Mouse (Mus musculus) myocyte (in vitro differentiated cells): ENCODE results near the gene Dcdc2a. TPM values are rescaled to one million over a fixed set of nuclear protein-coding genes. Genes with fewer than 3 reads are reported as not detected.

Experiments
- H3K27me3 ChIP-seq: one replicate; pipeline ENCODE4 v1.6.1; 2011; ENCODE audit not compliant: control insufficient read depth, insufficient read depth, insufficient read length
- H3K36me3 ChIP-seq: one replicate; pipeline ENCODE4 v1.6.1; 2011; ENCODE audit not compliant: control insufficient read depth, insufficient read depth
- H3K4me2 ChIP-seq: one replicate; pipeline ENCODE4 v1.6.1; 2011; ENCODE audit warnings: low read depth, control low read depth
- H3K4me3 ChIP-seq: one replicate; pipeline ENCODE4 v1.5.1; 2011; ENCODE audit warnings: mild to moderate bottlenecking, control low read depth, moderate library complexity
- H3K79me2 ChIP-seq: one replicate; pipeline ENCODE4 v1.6.1; 2011; ENCODE audit not compliant: control insufficient read depth, insufficient read depth
- H3ac ChIP-seq: one replicate; pipeline ENCODE4 v1.6.1; 2011; ENCODE audit not compliant: control insufficient read depth, insufficient read length
- CEBPB ChIP-seq: IDR thresholded peaks from 2 replicates; pipeline ENCODE4 v1.6.1; 2011; ENCODE audit warnings: mild to moderate bottlenecking, moderate library complexity; ENCODE audit not compliant: poor library complexity, insufficient read depth, severe bottlenecking
- E2F4 ChIP-seq: IDR thresholded peaks from one replicate; pipeline ENCODE4 v1.6.1; 2011; ENCODE audit warnings: mild to moderate bottlenecking, control low read depth, moderate library complexity; ENCODE audit not compliant: insufficient read depth
- MAX ChIP-seq: IDR thresholded peaks from one replicate; pipeline ENCODE4 v1.6.1; 2011; ENCODE audit warnings: low read depth, mild to moderate bottlenecking, control low read depth
- MYOD1 ChIP-seq, 3 experiments: IDR thresholded peaks; one replicate each; pipeline ENCODE4 v1.6.1; 2011; ENCODE audit warnings: control low read depth in 2 of 3, low read depth in 2 of 3, mild to moderate bottlenecking in 2 of 3, moderate library complexity in 1 of 3; ENCODE audit not compliant: insufficient read length in 2 of 3, control insufficient read depth in 1 of 3
- MYOG ChIP-seq, 3 experiments: IDR thresholded peaks; one replicate each; pipeline ENCODE4 v1.6.1; 2011; ENCODE audit warnings: control low read depth in 2 of 3, low read depth in 2 of 3, mild to moderate bottlenecking in 2 of 3; ENCODE audit not compliant: insufficient read length in 2 of 3, control insufficient read depth in 1 of 3, insufficient read depth in 1 of 3
- POLR2A ChIP-seq: IDR thresholded peaks from one replicate; pipeline ENCODE4 v1.6.1; 2011; ENCODE audit warnings: low read depth, mild to moderate bottlenecking, control low read depth, moderate library complexity; ENCODE audit not compliant: insufficient read length
- POLR2AphosphoS2 ChIP-seq: IDR thresholded peaks from one replicate; pipeline ENCODE4 v1.6.1; 2011; ENCODE audit warnings: low read depth, control low read depth; ENCODE audit not compliant: insufficient read length
- REST ChIP-seq: IDR thresholded peaks from one replicate; pipeline ENCODE4 v1.6.1; 2011; ENCODE audit warnings: mild to moderate bottlenecking, control low read depth, moderate library complexity; ENCODE audit not compliant: insufficient read depth, insufficient read length
- SRF ChIP-seq: IDR thresholded peaks from one replicate; pipeline ENCODE4 v1.6.1; 2011; ENCODE audit warnings: low read depth; ENCODE audit not compliant: control insufficient read depth, insufficient read length
- TCF12 ChIP-seq: IDR thresholded peaks from one replicate; pipeline ENCODE4 v1.6.1; 2011; ENCODE audit warnings: mild to moderate bottlenecking, control low read depth; ENCODE audit not compliant: poor library complexity, insufficient read depth, severe bottlenecking
- TCF3 ChIP-seq: IDR thresholded peaks from one replicate; pipeline ENCODE4 v1.6.1; 2011; ENCODE audit warnings: low read depth, control low read depth; ENCODE audit not compliant: insufficient read length
- USF1 ChIP-seq: IDR thresholded peaks from one replicate; pipeline ENCODE4 v1.6.1; 2011; ENCODE audit warnings: low read depth, mild to moderate bottlenecking, control low read depth, moderate library complexity
- polyA plus RNA-seq: library from polyadenylated mRNA; unstranded; fragments of >200 nt; fragmentation: generic; extraction: Trizol; gene quantifications from one replicate; pipeline ENCODE4 v1.2.1, GENCODE M21; 2012; ENCODE audit warnings: missing spikeins

Dcdc2a gene
- polyA plus RNA-seq, 1 experiment, result 0.05 TPM

GRCm38 (mm10) chr13:25189419-25190144 lies 133.8 kb downstream of the Dcdc2a start:
- Histone ChIP-seq H3K79me2 (no peaks in the 10 kb centered on the region), H3K36me3 (no peaks in the 10 kb centered on the region), H3K4me3 (no peak overlapping the region), H3ac (no peak overlapping the region), H3K27me3 (no peaks in the 10 kb centered on the region), H3K4me2 (no peak overlapping the region)
- TF ChIP-seq E2F4, result no peak
- TF ChIP-seq MAX, result no peak
- no peak for TF ChIP-seq MYOG (IDR thresholded peaks at IDR 0.05; ENCODE audit: control insufficient read depth in 1 of 3, insufficient read depth in 1 of 3, insufficient read length in 2 of 3, low read depth in 2 of 3)
- no peak for TF ChIP-seq POLR2AphosphoS2
- no peak for TF ChIP-seq CEBPB
- no peak for TF ChIP-seq USF1
- no peak for TF ChIP-seq SRF
- no peak for TF ChIP-seq REST
- TF ChIP-seq TCF3, result no peak
- TF ChIP-seq MYOD1 (IDR thresholded peaks at IDR 0.05; ENCODE audit: control insufficient read depth in 1 of 3, insufficient read length in 2 of 3, low read depth in 2 of 3), result no peak
- TF ChIP-seq TCF12, result no peak
- no peak for TF ChIP-seq POLR2A

- no peak overlapping the region for H3ac ChIP-seq
- TF ChIP-seq CEBPB (no peak), E2F4 (no peak), MYOG (IDR thresholded peaks at IDR 0.05; ENCODE audit: control insufficient read depth in 1 of 3, insufficient read depth in 1 of 3, insufficient read length in 2 of 3, low read depth in 2 of 3) (no peak), USF1 (no peak), TCF12 (no peak), MAX (no peak), POLR2AphosphoS2 (no peak), SRF (no peak), REST (no peak), TCF3 (no peak), POLR2A (no peak), MYOD1 (IDR thresholded peaks at IDR 0.05; ENCODE audit: control insufficient read depth in 1 of 3, insufficient read length in 2 of 3, low read depth in 2 of 3) (no peak)
- no peak overlapping the region for H3K4me2 ChIP-seq
- no peaks in the 10 kb centered on the region for H3K36me3 ChIP-seq
- H3K27me3 ChIP-seq, result no peaks in the 10 kb centered on the region
- H3K79me2 ChIP-seq, result no peaks in the 10 kb centered on the region
- no peak overlapping the region for H3K4me3 ChIP-seq
Measured at GRCm38 (mm10) chr13:25190218-25190617, 134.4 kb downstream of the Dcdc2a start.

GRCm38 (mm10) chr13:25195706-25196105 lies 139.9 kb downstream of the Dcdc2a start:
- TF ChIP-seq POLR2A, result no peak
- TF ChIP-seq REST, result no peak
- no peaks in the 10 kb centered on the region for H3K27me3 ChIP-seq
- H3K4me3 ChIP-seq, result no peak overlapping the region
- no peak overlapping the region for H3ac ChIP-seq
- no peak overlapping the region for H3K4me2 ChIP-seq
- no peaks in the 10 kb centered on the region for H3K36me3 ChIP-seq
- H3K79me2 ChIP-seq, result no peaks in the 10 kb centered on the region

- H3K27me3 ChIP-seq, result no peaks in the 10 kb centered on the region
- no peak for TF ChIP-seq POLR2A
- H3K36me3 ChIP-seq, result no peaks in the 10 kb centered on the region
- H3K4me3 ChIP-seq, result no peak overlapping the region
- no peaks in the 10 kb centered on the region for H3K79me2 ChIP-seq
- H3K4me2 ChIP-seq, result no peak overlapping the region
- no peak overlapping the region for H3ac ChIP-seq
Measured at GRCm38 (mm10) chr13:25199916-25200315, 144.1 kb downstream of the Dcdc2a start.

GRCm38 (mm10) chr13:25206950-25207349 lies 151.1 kb downstream of the Dcdc2a start:
- Histone ChIP-seq H3K4me2 (no peak overlapping the region), H3ac (no peak overlapping the region), H3K4me3 (no peak overlapping the region), H3K27me3 (no peaks in the 10 kb centered on the region), H3K79me2 (no peaks in the 10 kb centered on the region), H3K36me3 (no peaks in the 10 kb centered on the region)
- TF ChIP-seq MAX (no peak), SRF (no peak)

GRCm38 (mm10) chr13:25218394-25218793 lies 162.6 kb downstream of the Dcdc2a start:
- no peaks in the 10 kb centered on the region for H3K36me3 ChIP-seq
- no peak overlapping the region for H3ac ChIP-seq
- H3K4me3 ChIP-seq, result no peak overlapping the region
- H3K79me2 ChIP-seq, result no peaks in the 10 kb centered on the region
- H3K4me2 ChIP-seq, result no peak overlapping the region
- H3K27me3 ChIP-seq, result no peaks in the 10 kb centered on the region
- TF ChIP-seq POLR2AphosphoS2, result no peak
- no peak for TF ChIP-seq MYOD1 (IDR thresholded peaks at IDR 0.05; ENCODE audit: control insufficient read depth in 1 of 3, insufficient read length in 2 of 3, low read depth in 2 of 3)
- no peak for TF ChIP-seq TCF3
